Mouse (Mus musculus) kidney, adult 2 months (tissue): ENCODE data around the gene Frmd4a. TPM values are rescaled to one million over a fixed set of nuclear protein-coding genes. Genes with fewer than 3 reads are reported as not detected.

ENCODE experiments used
- DNase-seq: peaks from one replicate; pipeline ENCODE4 v3.0.0; 2021
- H3K27ac ChIP-seq: fragments of 200-500 bp; 2 replicates; pipeline ENCODE4 v1.5.1; 2012; ENCODE audit warnings: low read depth, low read length, control low read depth, inconsistent platforms; ENCODE audit not compliant: insufficient read depth
- H3K27me3 ChIP-seq: fragments of 200-500 bp; replicated peaks from 2 replicates; pipeline ENCODE4 v1.6.1; 2012; ENCODE audit warnings: mild to moderate bottlenecking, moderate library complexity, low read length, inconsistent platforms; ENCODE audit not compliant: control insufficient read depth, insufficient read depth
- H3K36me3 ChIP-seq: fragments of 200-500 bp; 2 replicates; pipeline ENCODE4 v1.6.1; 2012; ENCODE audit warnings: mild to moderate bottlenecking, moderate library complexity, low read length, inconsistent platforms; ENCODE audit not compliant: control insufficient read depth, insufficient read depth
- H3K4me1 ChIP-seq: fragments of 200-500 bp; 2 replicates; pipeline ENCODE4 v1.6.1; 2011; ENCODE audit warnings: low read length; ENCODE audit not compliant: control insufficient read depth, insufficient read depth
- H3K4me3 ChIP-seq: fragments of 200-500 bp; 2 replicates; pipeline ENCODE4 v1.5.1; 2011; ENCODE audit warnings: mild to moderate bottlenecking, low read depth, low read length, control low read depth; ENCODE audit not compliant: insufficient read depth
- CTCF ChIP-seq: fragments of 200-500 bp; conservative IDR thresholded peaks from 2 replicates; pipeline ENCODE4 v1.5.1; 2011; ENCODE audit warnings: low read depth, mild to moderate bottlenecking, control low read depth, low read length, moderate library complexity, mixed read lengths; ENCODE audit not compliant: insufficient read depth, insufficient read length
- POLR2A ChIP-seq: fragments of 200-500 bp; IDR thresholded peaks from one replicate; pipeline ENCODE4 v1.6.1; 2011; ENCODE audit warnings: low read depth, low read length, control low read depth
- WGBS: fragments of 180-500 bp; shearing (Covaris S2); methylation state at CpG from one replicate; pipeline ENCODE4 v1.1.7; 2018; 5-methylcytosine and 5-hydroxymethylcytosine counted together
- polyA plus RNA-seq: library from polyadenylated mRNA; depleted of rRNA; stranded (reverse); fragments of >200 nt; gene quantifications from 2 replicates; pipeline ENCODE4 v1.2.3, GENCODE M21; 2012

The Frmd4a gene
- polyA plus RNA-seq, 1 experiment = 5.8 TPM

GRCm38 (mm10) chr2:4346232-4346631 lies 328.7 kb downstream of the Frmd4a start:
- DNase-seq = peak; percentile 13
- H3K36me3 ChIP-seq = no peaks in the 10 kb centered on the region
- H3K27ac ChIP-seq = no peak overlapping the region
- H3K4me1 ChIP-seq = 0 out of 2 replicates have a peak, but pooled peaks cover 3% of the 10 kb centered on the region
- H3K27me3 ChIP-seq = no peaks in the 10 kb centered on the region
- no peak overlapping the region for H3K4me3 ChIP-seq
- TF ChIP-seq CTCF (no peak), POLR2A (no peak)
- WGBS = 43% methylated on average over 6 of the region's 6 CpGs

- Histone ChIP-seq H3K27ac (no peak overlapping the region), H3K4me3 (no peak overlapping the region), H3K4me1 (0 out of 2 replicates have a peak, but pooled peaks cover 3% of the 10 kb centered on the region), H3K36me3 (no peaks in the 10 kb centered on the region), H3K27me3 (no peaks in the 10 kb centered on the region)
- WGBS = 39% methylated on average over 1 of the region's 1 CpGs
- TF ChIP-seq CTCF = no peak
- no peak for TF ChIP-seq POLR2A
- DNase-seq = no peak
Observed at GRCm38 (mm10) chr2:4346953-4347352, 329.4 kb downstream of the Frmd4a start.

- Histone ChIP-seq H3K27me3 (no peaks in the 10 kb centered on the region), H3K4me3 (no peak overlapping the region), H3K36me3 (no peaks in the 10 kb centered on the region), H3K27ac (no peak overlapping the region), H3K4me1 (0 out of 2 replicates have a peak, but pooled peaks cover 3% of the 10 kb centered on the region)
- WGBS = 69% methylated on average over 3 of the region's 3 CpGs
- no peak for TF ChIP-seq POLR2A
- no peak for TF ChIP-seq CTCF
- DNase-seq = no peak
Observed at GRCm38 (mm10) chr2:4347782-4348181, 330.3 kb downstream of the Frmd4a start.

GRCm38 (mm10) chr2:4348509-4348908 lies 331.0 kb downstream of the Frmd4a start:
- Histone ChIP-seq H3K36me3 (no peaks in the 10 kb centered on the region), H3K27me3 (no peaks in the 10 kb centered on the region)
- 84% methylated on average over 5 of the region's 5 CpGs for WGBS

GRCm38 (mm10) chr2:4356812-4357384 lies 339.4 kb downstream of the Frmd4a start:
- TF ChIP-seq POLR2A (no peak), CTCF (no peak)
- Histone ChIP-seq H3K4me1 (no peaks in the 10 kb centered on the region), H3K27me3 (no peaks in the 10 kb centered on the region), H3K36me3 (no peaks in the 10 kb centered on the region), H3K4me3 (no peak overlapping the region), H3K27ac (no peak overlapping the region)
- 90% methylated on average over 7 of the region's 7 CpGs for WGBS
- DNase-seq = no peak

More at GRCm38 (mm10) chr2:4348509-4348908, 331.0 kb downstream of the Frmd4a start:
- DNase-seq = no peak
- 0 out of 2 replicates have a peak, but pooled peaks cover 3% of the 10 kb centered on the region for H3K4me1 ChIP-seq
- no peak for TF ChIP-seq POLR2A
- no peak for TF ChIP-seq CTCF
- no peak overlapping the region for H3K27ac ChIP-seq
- no peak overlapping the region for H3K4me3 ChIP-seq

- TF ChIP-seq POLR2A = no peak
- TF ChIP-seq CTCF = no peak
- WGBS = 58% methylated on average over 9 of the region's 9 CpGs
- no peaks in the 10 kb centered on the region for H3K4me1 ChIP-seq
- H3K27me3 ChIP-seq = no peaks in the 10 kb centered on the region
- no peaks in the 10 kb centered on the region for H3K36me3 ChIP-seq
- H3K4me3 ChIP-seq = no peak overlapping the region
- H3K27ac ChIP-seq = no peak overlapping the region
- no peak for DNase-seq
Observed at GRCm38 (mm10) chr2:4361981-4362834, 344.7 kb downstream of the Frmd4a start.

GRCm38 (mm10) chr2:4364908-4365307 lies 347.4 kb downstream of the Frmd4a start:
- DNase-seq = no peak
- Histone ChIP-seq H3K4me3 (no peak overlapping the region), H3K27ac (no peak overlapping the region), H3K4me1 (no peaks in the 10 kb centered on the region), H3K36me3 (no peaks in the 10 kb centered on the region), H3K27me3 (no peaks in the 10 kb centered on the region)
- no peak for TF ChIP-seq CTCF
- no peak for TF ChIP-seq POLR2A
- 81% methylated on average over 4 of the region's 4 CpGs for WGBS
